Mouse (Mus musculus) thymus, adult 2 months (tissue): ENCODE results near the gene Trim34a.
"Not testable (repeated sequence)": the region's sequence is repeated elsewhere in the genome, so short reads cannot be mapped to it uniquely, and the experiment has no call there.

Source experiments
- CTCF ChIP-seq: fragments of 200-500 bp; IDR thresholded peaks from 2 replicates; pipeline ENCODE4 v1.5.1; 2012; ENCODE audit warnings: mild to moderate bottlenecking, control low read depth, low read length, moderate library complexity, borderline replicate concordance; ENCODE audit not compliant: control insufficient read depth, poor library complexity, insufficient read depth; ENCODE audit errors: extremely low read depth
- POLR2A ChIP-seq: fragments of 200-500 bp; IDR thresholded peaks from 2 replicates; pipeline ENCODE4 v1.6.1; 2012; ENCODE audit warnings: mild to moderate bottlenecking, low read length, control low read depth, moderate library complexity; ENCODE audit not compliant: control insufficient read depth, poor library complexity, insufficient read depth; ENCODE audit errors: extremely low read depth

GRCm38 (mm10) chr7:104260380-104260779 lies 16.1 kb downstream of the Trim34a start:
- TF ChIP-seq CTCF, POLR2A: not testable (repeated sequence)
